In the genomic region with DNA sequence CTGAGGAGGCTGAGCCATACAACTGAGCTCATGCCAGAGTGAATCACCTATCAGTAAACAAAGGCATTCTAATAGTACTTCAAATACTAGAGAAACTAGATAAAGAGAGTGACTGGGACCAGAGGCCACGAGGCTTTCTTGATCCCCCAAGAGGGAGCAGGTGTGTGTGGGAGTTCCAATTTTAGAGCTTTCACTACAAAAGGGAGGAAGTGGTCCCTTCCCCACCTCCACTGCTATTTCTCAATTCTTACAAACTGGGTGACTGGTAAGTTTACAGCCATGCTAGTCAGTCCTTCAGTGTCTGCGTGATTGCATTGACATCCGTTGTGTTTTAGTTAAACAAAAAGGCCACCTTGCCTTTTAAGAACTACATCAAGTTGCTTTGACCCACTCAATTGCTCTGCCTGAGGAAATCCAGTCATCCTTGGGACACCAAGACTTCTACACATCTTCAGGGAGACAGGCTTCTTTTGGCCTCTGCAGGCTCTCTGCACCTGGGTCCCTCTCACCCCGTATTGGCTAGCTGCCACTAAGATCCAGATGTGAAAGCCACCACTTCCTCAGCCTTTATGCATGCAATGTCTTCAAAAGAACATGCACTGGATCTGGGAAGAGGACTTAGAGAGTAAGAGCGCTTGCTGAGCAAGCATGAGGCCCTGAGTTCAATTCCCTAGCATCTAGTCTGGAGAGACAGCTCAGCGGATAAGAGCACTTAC, we compare ENCODE assay signal across 29 mouse cellular contexts. TPM values are rescaled to one million over a fixed set of nuclear protein-coding genes. Genes with fewer than 3 reads are reported as not detected.
DNase-seq lines count a peak whose midpoint lies in the region; TF ChIP-seq lines count a peak whose summit lies in the region.
"Had no signal": no experiment of that assay in that cellular context is flagged by ENCODE, and none has a peak within 500 bp of the region (broad histone marks: within the 10 kb centered on the region; RNA-seq: fewer than 3 reads in every experiment).

No protein-coding gene starts in this region.

- peaks cover 2 to 18% of the 10 kb centered on the region in 2 experiments for H3K36me3 ChIP-seq in CH12.LX (replicated peaks in 1 of 2; ENCODE audit: control insufficient read depth in 1 of 2, insufficient read depth in 1 of 2, low read length in 1 of 2)
- H3K36me3 ChIP-seq in macrophage (ENCODE audit: inconsistent target), result no peaks in the 10 kb centered on the region
- H3K36me3 ChIP-seq: embryonic facial prominence, embryonic 12.5 days; G1E; heart, embryonic 10.5 days; intestine, embryonic 15.5 days; limb, embryonic 12.5 days; liver, embryonic 13.5 days; lung, embryonic 15.5 days; midbrain, embryonic 15.5 days; neural tube, embryonic 15.5 days had no signal

- H3K4me2 ChIP-seq in CH12.LX (ENCODE audit: insufficient read depth, low read depth, poor library complexity, severe bottlenecking), result peak overlapping the region; percentile 41; the same call in 1 of the 2 replicates
- H3K4me2 ChIP-seq: embryonic facial prominence, embryonic 12.5 days; forebrain, embryonic 13.5 days; hindbrain, embryonic 14.5 days; intestine, embryonic 15.5 days; limb, embryonic 12.5 days; liver, embryonic 13.5 days; lung, embryonic 15.5 days; midbrain, embryonic 15.5 days; neural tube, embryonic 15.5 days had no signal

- H3K27ac ChIP-seq in CH12.LX (ENCODE audit: insufficient read depth, low read depth), result no peak overlapping the region
- H3K27ac ChIP-seq in macrophage, result peak overlapping the region; percentile 70
- H3K27ac ChIP-seq in cerebellum, adult 2 months (ENCODE audit: insufficient read depth, low read length), result no peak overlapping the region
- H3K27ac ChIP-seq: embryonic facial prominence, embryonic 12.5 days; forebrain, embryonic 13.5 days; heart, embryonic 10.5 days; hindbrain, embryonic 14.5 days; intestine, embryonic 15.5 days; limb, embryonic 12.5 days; liver, embryonic 13.5 days; lung, embryonic 15.5 days; midbrain, embryonic 15.5 days; neural tube, embryonic 15.5 days had no signal

- in situ Hi-C loops in CH12.LX (cut with MboI; ENCODE audit: low pct_ligation_motif_present, low pct_unique_long_range_greater_than_20kb, low sequenced_read_pairs), result no loop called here

- H3K27me3 ChIP-seq in CH12.LX (replicated peaks), result no peaks in the 10 kb centered on the region
- no peaks in the 10 kb centered on the region; the same call in 1 of the 2 replicates for H3K27me3 ChIP-seq in cerebellum, adult 2 months (ENCODE audit: control insufficient read depth, insufficient read depth, low read length)
- H3K27me3 ChIP-seq: embryonic facial prominence, embryonic 12.5 days; forebrain, embryonic 13.5 days; intestine, embryonic 15.5 days; limb, embryonic 12.5 days; liver, embryonic 13.5 days; lung, embryonic 15.5 days; megakaryocyte, embryonic 14.5 days; midbrain, embryonic 15.5 days; neural tube, embryonic 15.5 days had no signal

- dilution Hi-C loops in CH12.LX (cut with MboI; ENCODE audit: extremely low pct_ligation_motif_present, extremely low pct_unique_long_range_greater_than_20kb, low sequenced_read_pairs), result no loop called here

- TF ChIP-seq POLR2A in CH12.LX (IDR thresholded peaks at IDR 0.05; ENCODE audit: low read depth, low read length), result no peak
- no peak for TF ChIP-seq POLR2A in cerebellum, adult 2 months (IDR thresholded peaks at IDR 0.05; ENCODE audit: borderline replicate concordance, insufficient read depth, low read length)

- TF ChIP-seq RAD21 in CH12.LX (IDR thresholded peaks at IDR 0.05; ENCODE audit: low read depth, low read length), result no peak

- TF ChIP-seq CTCF in CH12.LX (conservative IDR thresholded peaks at IDR 0.05 in 1 of 2, IDR thresholded peaks at IDR 0.05 in 1 of 2; ENCODE audit: low read depth in 2 of 2, low read length in 2 of 2), result no peak
- TF ChIP-seq CTCF in cerebellum, adult 2 months (IDR thresholded peaks at IDR 0.05; ENCODE audit: borderline replicate concordance, insufficient read depth, low read depth, low read length), result no peak

- H3K9ac ChIP-seq in CH12.LX (ENCODE audit: insufficient read depth, low read depth), result no peak overlapping the region
- H3K9ac ChIP-seq: embryonic facial prominence, embryonic 12.5 days; forebrain, embryonic 13.5 days; hindbrain, embryonic 14.5 days; intestine, embryonic 15.5 days; limb, embryonic 12.5 days; liver, embryonic 13.5 days; lung, embryonic 15.5 days; midbrain, embryonic 15.5 days; neural tube, embryonic 15.5 days had no signal

- peaks cover 26 to 89% of the 10 kb centered on the region in 2 experiments for H3K4me1 ChIP-seq in CH12.LX (ENCODE audit: control insufficient read depth in 1 of 2, insufficient read depth in 2 of 2)
- H3K4me1 ChIP-seq in cerebellum, adult 2 months (ENCODE audit: control insufficient read depth, insufficient read depth, low read length), result no peaks in the 10 kb centered on the region
- H3K4me1 ChIP-seq: embryonic facial prominence, embryonic 12.5 days; forebrain, embryonic 13.5 days; heart, embryonic 10.5 days; intestine, embryonic 15.5 days; limb, embryonic 12.5 days; lung, embryonic 15.5 days; midbrain, embryonic 15.5 days; neural tube, embryonic 15.5 days had no signal

- H3K79me2 ChIP-seq in CH12.LX (replicated peaks; ENCODE audit: control insufficient read depth, extremely low read depth, insufficient read depth, poor library complexity, severe bottlenecking), result no peaks in the 10 kb centered on the region
- no peaks in the 10 kb centered on the region for H3K79me2 ChIP-seq in macrophage (ENCODE audit: inconsistent target)

- peak; percentile 85 for TF ChIP-seq EP300 in CH12.LX (IDR thresholded peaks at IDR 0.05; ENCODE audit: low read length)

- 44% methylated on average over 6 of the region's 6 CpGs for WGBS in macrophage (ENCODE audit: missing documents)
- WGBS in cerebellum, adult 2 months, result 84% methylated on average over 6 of the region's 6 CpGs

- H3K4me3 ChIP-seq in CH12.LX (replicated peaks in 1 of 3; ENCODE audit: low read depth in 2 of 3, low read length in 2 of 3, poor library complexity in 1 of 3) (no peak overlapping the region), macrophage (ENCODE audit: inconsistent target) (no peak overlapping the region)
- H3K4me3 ChIP-seq in cerebellum, adult 2 months (replicated peaks; ENCODE audit: insufficient read depth, low read depth, low read length), result no peak overlapping the region
- H3K4me3 ChIP-seq: embryonic facial prominence, embryonic 12.5 days; erythroblast, embryonic 14.5 days; forebrain, embryonic 13.5 days; heart, embryonic 10.5 days; intestine, embryonic 15.5 days; limb, embryonic 12.5 days; liver, embryonic 13.5 days; lung, embryonic 15.5 days; megakaryocyte, embryonic 14.5 days; midbrain, embryonic 15.5 days; neural tube, embryonic 15.5 days had no signal

- DNase-seq in A20 (ENCODE audit: low read depth, low spot score) (peak; percentile 90), CH12.LX (ENCODE audit: extremely low read depth) (peak; percentile 60)
- DNase-seq in thymus, postnatal 0 days (ENCODE audit: low spot score), result peak; percentile 79
- DNase-seq in cerebellum, adult 18-20 months, result no peak
- no peak for DNase-seq in cerebellum, adult 2 months
- DNase-seq in Muller cell, postnatal 12 days (ENCODE audit: inconsistent ontology term), result no peak
- DNase-seq: adrenal gland, postnatal 14 days; cerebellum, adult 9-11 months; gastrocnemius, postnatal 25 days; heart, postnatal 14 days; liver, embryonic 13.5 days; right cerebral cortex, postnatal 14 days had no signal

- no peaks in the 10 kb centered on the region for H3K9me3 ChIP-seq in CH12.LX (replicated peaks; ENCODE audit: low read length)
- H3K9me3 ChIP-seq: embryonic facial prominence, embryonic 12.5 days; forebrain, embryonic 13.5 days; G1E; heart, embryonic 10.5 days; intestine, embryonic 15.5 days; limb, embryonic 12.5 days; liver, embryonic 13.5 days; lung, embryonic 15.5 days; megakaryocyte, embryonic 14.5 days; midbrain, embryonic 15.5 days; neural tube, embryonic 15.5 days had no signal

RNA-seq across cellular contexts. Expression of gene Fh1, which starts 15.2 kb away (rescaled TPM):
- total RNA-seq in CH12.LX (2012; rRNA removed), result 100 and 104 TPM in 2 replicates
- 113 and 120 TPM in 2 replicates for total RNA-seq in CH12.LX (2014; rRNA removed)
- 122 and 175 TPM in 2 replicates for polyA plus RNA-seq in CH12.LX (2012; ENCODE audit: insufficient read length, low read depth)
- 10 to 100 TPM in 17 of 26 experiments, 1 to 10 TPM in 9; 3.5 to 34.8 (median 13.5) TPM for total RNA-seq in macrophage (2018; cell fraction: chromatin; rRNA removed)
- 10 to 100 TPM; 17.4 to 50.6 (median 23.6) TPM for total RNA-seq in macrophage (2018; cell fraction: cytosol; rRNA removed)
- total RNA-seq in macrophage (2018; cell fraction: nucleus; rRNA removed), result 10 to 100 TPM in 18 of 26 experiments, 1 to 10 TPM in 8; 6.5 to 31.6 (median 15.0) TPM
- polyA plus RNA-seq in macrophage (2018), result 37.4 to 41.8 TPM (median 39.4 TPM) in 3 replicates
- polyA plus RNA-seq in thymus, postnatal 0 days (2015; fragmentation: Nextera tagmentation; extraction: Ambion mirVana), result 89.6 and 95.5 TPM in 2 replicates
- polyA plus RNA-seq in cerebellum, adult 2 months (2012; rRNA removed), result 129 and 142 TPM in 2 replicates

RNA-seq across cellular contexts. Expression of gene Kmo, which starts 20.4 kb away (rescaled TPM):
- total RNA-seq in CH12.LX (2012; rRNA removed), result 9.7 and 13.2 TPM in 2 replicates
- total RNA-seq in CH12.LX (2014; rRNA removed), result 49.2 and 50.6 TPM in 2 replicates
- polyA plus RNA-seq in CH12.LX (2012; ENCODE audit: insufficient read length, low read depth), result 42.5 and 48.1 TPM in 2 replicates
- total RNA-seq in macrophage (2018; cell fraction: chromatin; rRNA removed), result 1 to 10 TPM in 15 of 26 experiments, under 1 TPM in 9, not detected in 2; 0.35 to 6.6 (median 1.3) TPM
- 1 to 10 TPM in 21 of 26 experiments, under 1 TPM in 5; 0.89 to 5.0 (median 2.1) TPM for total RNA-seq in macrophage (2018; cell fraction: cytosol; rRNA removed)
- 10 to 100 TPM in 1 of 26 experiments, 1 to 10 TPM in 19, under 1 TPM in 6; 0.81 to 10.5 (median 1.8) TPM for total RNA-seq in macrophage (2018; cell fraction: nucleus; rRNA removed)
- polyA plus RNA-seq in macrophage (2018), result 0.23 to 7.2 TPM (median 2.1 TPM) in 3 replicates
- polyA plus RNA-seq in thymus, postnatal 0 days (2015; fragmentation: Nextera tagmentation; extraction: Ambion mirVana), result 2.5 and 3.1 TPM in 2 replicates
- 0.14 and 0.20 TPM in 2 replicates for polyA plus RNA-seq in cerebellum, adult 2 months (2012; rRNA removed)
- total RNA-seq: G1E; left cerebral cortex, postnatal 10 days had no signal
- polyA plus RNA-seq: erythroblast, embryonic 14.5 days; forebrain, embryonic 13.5 days; G1E; kidney, embryonic 14.5 days had no signal

RNA-seq across cellular contexts. Expression of gene Opn3, which starts 52.0 kb away (rescaled TPM):
- total RNA-seq in CH12.LX (2012; rRNA removed) (0.76 and 0.89 TPM in 2 replicates), CH12.LX (2014; rRNA removed) (1.5 and 1.6 TPM in 2 replicates)
- polyA plus RNA-seq in CH12.LX (2012; ENCODE audit: insufficient read length, low read depth) (2.6 and 2.9 TPM in 2 replicates), macrophage (2018) (1.8 to 4.1 TPM (median 2.8 TPM) in 3 replicates)
- 1 to 10 TPM in 1 of 26 experiments, under 1 TPM in 14, not detected in 11; 0.33 to 1.0 (median 0.58) TPM for total RNA-seq in macrophage (2018; cell fraction: chromatin; rRNA removed)
- 1 to 10 TPM; 1.7 to 3.5 (median 2.4) TPM for total RNA-seq in macrophage (2018; cell fraction: cytosol; rRNA removed)
- total RNA-seq in macrophage (2018; cell fraction: nucleus; rRNA removed), result 1 to 10 TPM in 20 of 26 experiments, under 1 TPM in 6; 0.71 to 2.6 (median 1.3) TPM
- polyA plus RNA-seq in thymus, postnatal 0 days (2015; fragmentation: Nextera tagmentation; extraction: Ambion mirVana), result 3.1 and 3.2 TPM in 2 replicates
- polyA plus RNA-seq in cerebellum, adult 2 months (2012; rRNA removed), result 6.7 and 7.7 TPM in 2 replicates
- polyA plus RNA-seq: CD4-positive, CD25-positive, alpha-beta regulatory T cell, adult 4 months; erythroblast, embryonic 14.5 days had no signal

RNA-seq across cellular contexts. Expression of gene Chml, which starts 52.1 kb away (rescaled TPM):
- total RNA-seq in CH12.LX (2012; rRNA removed), result 3.3 and 4.1 TPM in 2 replicates
- total RNA-seq in CH12.LX (2014; rRNA removed), result 6.0 and 6.7 TPM in 2 replicates
- polyA plus RNA-seq in CH12.LX (2012; ENCODE audit: insufficient read length, low read depth), result 2.7 and 3.1 TPM in 2 replicates
- total RNA-seq in macrophage (2018; cell fraction: chromatin; rRNA removed), result 10 to 100 TPM in 7 of 26 experiments, 1 to 10 TPM in 19; 4.4 to 16.2 (median 8.4) TPM
- total RNA-seq in macrophage (2018; cell fraction: cytosol; rRNA removed), result 1 to 10 TPM; 2.9 to 6.9 (median 4.7) TPM
- 10 to 100 TPM in 11 of 26 experiments, 1 to 10 TPM in 15; 5.4 to 21.8 (median 8.8) TPM for total RNA-seq in macrophage (2018; cell fraction: nucleus; rRNA removed)
- 3.0 to 3.6 TPM (median 3.6 TPM) in 3 replicates for polyA plus RNA-seq in macrophage (2018)
- polyA plus RNA-seq in thymus, postnatal 0 days (2015; fragmentation: Nextera tagmentation; extraction: Ambion mirVana), result 1.7 and 1.8 TPM in 2 replicates
- 3.8 and 4.1 TPM in 2 replicates for polyA plus RNA-seq in cerebellum, adult 2 months (2012; rRNA removed)

RNA-seq across cellular contexts. Expression of gene Wdr64, which starts 57.8 kb away (rescaled TPM):
- total RNA-seq in CH12.LX (2012; rRNA removed) (not detected in 2 replicates), CH12.LX (2014; rRNA removed) (not detected in 2 replicates)
- polyA plus RNA-seq in CH12.LX (2012; ENCODE audit: insufficient read length, low read depth) (not detected in 2 replicates), macrophage (2018) (not detected in 3 replicates)
- not detected for total RNA-seq in macrophage (2018; cell fraction: chromatin; rRNA removed)
- not detected for total RNA-seq in macrophage (2018; cell fraction: cytosol; rRNA removed)
- total RNA-seq in macrophage (2018; cell fraction: nucleus; rRNA removed), result not detected
- polyA plus RNA-seq in thymus, postnatal 0 days (2015; fragmentation: Nextera tagmentation; extraction: Ambion mirVana), result not detected in 2 replicates
- not detected in 2 replicates for polyA plus RNA-seq in cerebellum, adult 2 months (2012; rRNA removed)
- total RNA-seq: adrenal gland, postnatal 14 days; gastrocnemius, postnatal 25 days; heart, postnatal 14 days; layer of hippocampus, postnatal 14 days; left cerebral cortex, postnatal 10 days had no signal
- polyA plus RNA-seq: CD4-positive, CD25-positive, alpha-beta regulatory T cell, adult 4 months; embryonic facial prominence, embryonic 12.5 days; erythroblast, embryonic 14.5 days; forebrain, embryonic 13.5 days; G1E; heart, embryonic 10.5 days; hindbrain, embryonic 14.5 days; intestine, embryonic 15.5 days; kidney, embryonic 14.5 days; limb, embryonic 12.5 days; liver, embryonic 13.5 days; lung, embryonic 15.5 days; midbrain, embryonic 15.5 days; neural tube, embryonic 15.5 days had no signal

Comparison
In these comparisons a context has a peak if more than half of its experiments do, and no peak if none do; other contexts are left out.
1. DNase-seq: peak in A20 (single experiment), CH12.LX (single experiment) and thymus, postnatal 0 days (single experiment); none in cerebellum, adult 18-20 months (0 of 2), cerebellum, adult 2 months (0 of 2) and Muller cell, postnatal 12 days (single experiment).